Mouse (Mus musculus): Measurements from ENCODE around the gene Nol9. TPM values are rescaled to one million over a fixed set of nuclear protein-coding genes. Genes with fewer than 3 reads are reported as not detected.

The Nol9 gene
- polyA plus RNA-seq, 1 experiment from 2014 or later, result 54.1 TPM

DNA sequence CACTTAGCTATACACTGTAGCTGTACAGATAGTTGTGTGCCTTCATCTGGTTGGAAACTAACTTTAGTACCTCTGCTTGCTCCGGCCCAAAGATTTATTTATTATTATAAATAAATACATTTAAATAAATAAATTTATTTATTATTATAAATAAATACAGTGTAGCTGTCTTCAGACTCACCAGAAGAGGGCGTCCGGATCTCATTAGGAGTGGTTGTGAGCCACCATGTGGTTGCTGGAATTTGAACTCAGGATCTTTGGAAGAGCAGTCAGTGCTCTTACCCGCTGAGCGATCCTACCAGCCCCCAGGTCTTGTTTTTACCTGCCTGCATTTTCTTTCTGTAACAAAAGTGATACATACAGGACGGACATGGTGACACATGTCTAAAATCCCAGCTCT lies 33.0 kb upstream of the Nol9 start:
- H3K9me3 ChIP-seq (replicated peaks), result no peaks in the 10 kb centered on the region
- WGBS, result 77% methylated on average over 6 of the region's 6 CpGs
- H3K4me3 ChIP-seq, result no peak overlapping the region
- peaks cover 20% of the 10 kb centered on the region for H3K27me3 ChIP-seq (ENCODE audit: low read depth, poor library complexity, severe bottlenecking)
- H3K4me1 ChIP-seq, result peaks cover 42% of the 10 kb centered on the region
- DNase-seq (ENCODE audit: low spot score), result no peak
- no peaks in the 10 kb centered on the region for H3K36me3 ChIP-seq
- no peak overlapping the region for H3K27ac ChIP-seq

GRCm38 (mm10) chr4:152006812-152007211 lies 32.3 kb upstream of the Nol9 start:
- DNase-seq (ENCODE audit: low spot score), result no peak
- Histone ChIP-seq H3K27me3 (ENCODE audit: low read depth, poor library complexity, severe bottlenecking) (peaks cover 20% of the 10 kb centered on the region), H3K4me3 (no peak overlapping the region), H3K9me3 (replicated peaks) (no peaks in the 10 kb centered on the region), H3K36me3 (peaks cover 2% of the 10 kb centered on the region), H3K4me1 (peaks cover 49% of the 10 kb centered on the region), H3K27ac (no peak overlapping the region)
- WGBS, result 24% methylated on average over 3 of the region's 3 CpGs

- Histone ChIP-seq H3K4me1 (peaks cover 52% of the 10 kb centered on the region), H3K36me3 (peaks cover 10% of the 10 kb centered on the region), H3K4me3 (peak overlapping the region; percentile 93), H3K27me3 (ENCODE audit: low read depth, poor library complexity, severe bottlenecking) (peaks cover 20% of the 10 kb centered on the region), H3K9me3 (replicated peaks) (no peaks in the 10 kb centered on the region), H3K27ac (0 out of 2 replicates have a peak overlapping the region, but pooled peaks have one; percentile 25)
- DNase-seq (ENCODE audit: low spot score), result no peak
- WGBS, result 5% methylated on average over 8 of the region's 8 CpGs
These were observed 31.5 kb upstream of the Nol9 start for GRCm38 (mm10) chr4:152007481-152008147.

DNA sequence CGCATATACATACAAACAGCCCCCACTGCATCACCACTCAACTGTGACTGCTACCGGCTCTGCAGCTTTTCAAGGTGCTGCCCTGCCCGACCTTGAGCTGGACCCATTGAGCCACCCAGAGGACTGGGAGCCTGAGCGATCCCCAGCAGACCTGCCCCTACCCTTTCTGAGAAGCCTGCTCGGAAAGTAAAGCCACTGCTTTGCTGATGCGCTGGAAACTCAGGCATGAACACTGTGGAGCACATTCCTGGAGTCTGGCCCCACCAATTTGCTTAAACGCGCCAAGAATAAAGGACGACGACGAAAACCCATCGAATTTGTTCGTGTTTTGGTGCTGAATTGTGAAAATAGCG lies 31.0 kb upstream of the Nol9 start:
- 1% methylated on average over 14 of the region's 14 CpGs for WGBS
- Histone ChIP-seq H3K27ac (peak overlapping the region; percentile 89), H3K4me1 (peaks cover 52% of the 10 kb centered on the region), H3K36me3 (peaks cover 16% of the 10 kb centered on the region), H3K9me3 (replicated peaks) (no peaks in the 10 kb centered on the region), H3K27me3 (ENCODE audit: low read depth, poor library complexity, severe bottlenecking) (peaks cover 20% of the 10 kb centered on the region), H3K4me3 (peak overlapping the region; percentile 93)
- DNase-seq (ENCODE audit: low spot score), result no peak

DNA sequence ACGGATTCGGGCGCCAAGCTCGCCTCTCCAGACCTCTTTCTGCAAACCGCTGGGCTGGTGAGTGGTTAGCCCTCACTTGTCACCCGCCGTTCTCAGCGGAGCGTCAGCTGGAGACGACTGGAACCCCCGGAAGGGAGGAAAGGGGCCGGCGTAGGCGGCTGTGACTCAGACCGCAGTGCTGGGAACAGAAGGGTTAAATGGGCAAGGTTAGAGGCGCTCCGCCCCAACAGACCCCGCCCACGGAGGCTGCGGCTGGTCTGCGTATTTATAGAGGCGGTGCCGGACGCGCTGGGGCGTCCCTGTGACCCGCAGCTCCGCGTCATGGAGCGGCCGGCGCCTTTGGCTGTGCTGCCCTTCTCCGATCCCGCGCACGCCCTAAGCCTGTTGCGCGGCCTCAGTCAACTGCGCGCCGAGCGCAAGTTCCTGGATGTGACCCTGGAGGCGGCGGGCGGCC lies 30.5 kb upstream of the Nol9 start, which contains the start of gene Klhl21:
Klhl21 (plus strand) TSS at position 182 of the 454 bp plus-strand sequence.
- Histone ChIP-seq H3K4me3 (peak within 1 kb of the TSS; percentile 93), H3K4me1 (peaks cover 52% of the 10 kb centered on the region), H3K27ac (peak within 1 kb of the TSS; percentile 89), H3K27me3 (ENCODE audit: low read depth, poor library complexity, severe bottlenecking) (peaks cover 20% of the 10 kb centered on the region), H3K9me3 (replicated peaks) (no peaks in the 10 kb centered on the region), H3K36me3 (peaks cover 21% of the 10 kb centered on the region)
- DNase-seq (ENCODE audit: low spot score), result peak; percentile 94
- WGBS, result under 1% methylated on average over 44 of the region's 45 CpGs

DNA sequence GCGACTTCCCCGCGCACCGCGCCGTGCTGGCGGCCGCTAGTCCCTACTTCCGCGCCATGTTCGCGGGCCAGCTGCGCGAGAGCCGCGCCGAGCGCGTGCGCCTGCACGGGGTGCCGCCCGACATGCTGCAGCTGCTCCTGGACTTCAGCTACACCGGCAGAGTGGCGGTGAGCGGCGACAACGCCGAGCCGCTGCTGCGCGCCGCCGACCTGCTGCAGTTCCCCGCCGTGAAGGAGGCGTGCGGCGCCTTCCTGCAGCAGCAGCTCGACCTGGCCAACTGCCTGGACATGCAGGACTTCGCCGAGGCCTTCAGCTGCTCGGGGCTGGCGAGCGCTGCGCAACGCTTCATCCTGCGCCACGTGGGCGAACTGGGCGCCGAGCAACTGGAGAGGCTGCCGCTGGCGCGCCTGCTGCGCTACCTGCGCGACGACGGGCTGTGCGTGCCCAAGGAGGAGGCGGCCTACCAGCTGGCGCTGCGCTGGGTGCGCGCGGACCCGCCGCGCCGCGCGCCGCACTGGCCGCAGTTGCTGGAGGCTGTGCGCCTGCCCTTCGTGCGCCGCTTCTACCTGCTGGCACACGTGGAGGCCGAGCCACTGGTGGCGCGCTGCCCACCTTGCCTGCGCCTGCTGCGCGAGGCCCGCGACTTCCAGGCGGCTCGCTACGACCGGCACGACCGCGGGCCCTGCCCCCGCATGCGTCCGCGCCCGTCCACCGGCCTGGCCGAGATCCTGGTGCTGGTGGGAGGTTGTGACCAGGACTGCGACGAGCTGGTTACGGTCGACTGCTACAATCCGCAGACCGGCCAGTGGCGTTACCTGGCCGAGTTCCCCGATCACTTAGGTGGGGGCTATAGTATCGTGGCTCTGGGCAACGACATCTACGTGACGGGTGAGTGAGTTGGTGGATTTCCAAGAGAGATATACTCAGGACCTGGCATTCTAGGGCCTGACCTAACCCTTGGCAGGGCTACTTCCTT lies 29.8 kb upstream of the Nol9 start:
- under 1% methylated on average over 115 of the region's 115 CpGs for WGBS
- peaks cover 20% of the 10 kb centered on the region for H3K27me3 ChIP-seq (ENCODE audit: low read depth, poor library complexity, severe bottlenecking)
- H3K4me1 ChIP-seq, result peaks cover 52% of the 10 kb centered on the region
- peak; percentile 73 for DNase-seq (ENCODE audit: low spot score)
- H3K36me3 ChIP-seq, result peaks cover 28% of the 10 kb centered on the region
- H3K4me3 ChIP-seq, result peak overlapping the region; percentile 93
- no peaks in the 10 kb centered on the region for H3K9me3 ChIP-seq (replicated peaks)
- H3K27ac ChIP-seq, result peak overlapping the region; percentile 89

DNA sequence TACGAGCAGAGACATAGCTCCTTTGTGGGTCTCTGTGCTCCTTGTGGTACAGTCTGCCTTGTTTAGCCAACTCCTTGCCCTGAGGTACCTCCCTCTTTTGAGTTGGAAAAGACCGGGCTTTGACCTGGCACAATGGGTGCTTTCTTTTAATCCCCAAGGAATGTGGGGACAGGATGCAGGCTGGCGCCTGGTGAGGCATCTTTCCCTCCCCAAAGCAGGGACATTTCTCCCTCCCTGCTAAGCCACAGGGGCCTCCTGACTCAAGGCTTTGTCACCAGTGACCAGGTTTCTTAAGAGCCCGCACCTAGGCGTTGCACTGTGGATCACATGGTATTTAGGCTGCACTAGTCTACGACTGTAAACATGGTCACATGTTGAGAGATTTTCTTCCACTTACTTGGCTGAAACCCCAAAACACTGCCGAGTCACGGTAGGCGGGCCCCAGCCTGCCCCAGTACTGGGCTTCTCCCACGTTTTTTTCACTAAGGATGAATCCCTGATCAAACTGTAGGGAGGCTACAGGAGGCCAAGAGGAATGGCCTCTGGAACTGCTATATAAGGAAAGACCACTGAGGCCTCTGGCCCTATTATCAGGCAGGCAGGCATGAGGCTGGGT lies 28.9 kb upstream of the Nol9 start:
- H3K36me3 ChIP-seq, result peaks cover 36% of the 10 kb centered on the region
- H3K9me3 ChIP-seq (replicated peaks), result no peaks in the 10 kb centered on the region
- peak overlapping the region; percentile 93 for H3K4me3 ChIP-seq
- peaks cover 52% of the 10 kb centered on the region for H3K4me1 ChIP-seq
- no peak for DNase-seq (ENCODE audit: low spot score)
- H3K27ac ChIP-seq, result peak overlapping the region; percentile 89
- WGBS, result 2% methylated on average over 10 of the region's 10 CpGs
- peaks cover 20% of the 10 kb centered on the region for H3K27me3 ChIP-seq (ENCODE audit: low read depth, poor library complexity, severe bottlenecking)

GRCm38 (mm10) chr4:152010707-152011134 lies 28.4 kb upstream of the Nol9 start:
- H3K27ac ChIP-seq, result 0 out of 2 replicates have a peak overlapping the region, but pooled peaks have one; percentile 89
- H3K27me3 ChIP-seq (ENCODE audit: low read depth, poor library complexity, severe bottlenecking), result peaks cover 20% of the 10 kb centered on the region
- no peak for DNase-seq (ENCODE audit: low spot score)
- peaks cover 52% of the 10 kb centered on the region for H3K4me1 ChIP-seq
- no peaks in the 10 kb centered on the region for H3K9me3 ChIP-seq (replicated peaks)
- H3K4me3 ChIP-seq, result peak overlapping the region; percentile 93
- WGBS, result 17% methylated on average over 13 of the region's 13 CpGs
- peaks cover 41% of the 10 kb centered on the region for H3K36me3 ChIP-seq

GRCm38 (mm10) chr4:152011171-152011760 lies 27.9 kb upstream of the Nol9 start:
- H3K27me3 ChIP-seq (ENCODE audit: low read depth, poor library complexity, severe bottlenecking), result peaks cover 20% of the 10 kb centered on the region
- no peaks in the 10 kb centered on the region for H3K9me3 ChIP-seq (replicated peaks)
- H3K27ac ChIP-seq, result no peak overlapping the region
- no peak for DNase-seq (ENCODE audit: low spot score)
- WGBS, result 87% methylated on average over 8 of the region's 8 CpGs
- peak overlapping the region; percentile 93 for H3K4me3 ChIP-seq
- peaks cover 52% of the 10 kb centered on the region for H3K4me1 ChIP-seq
- H3K36me3 ChIP-seq, result peaks cover 47% of the 10 kb centered on the region

GRCm38 (mm10) chr4:152012109-152012508 lies 27.0 kb upstream of the Nol9 start:
- Histone ChIP-seq H3K4me1 (peaks cover 50% of the 10 kb centered on the region), H3K4me3 (no peak overlapping the region), H3K36me3 (peaks cover 55% of the 10 kb centered on the region), H3K9me3 (replicated peaks) (no peaks in the 10 kb centered on the region), H3K27me3 (ENCODE audit: low read depth, poor library complexity, severe bottlenecking) (peaks cover 12% of the 10 kb centered on the region), H3K27ac (no peak overlapping the region)
- WGBS, result 95% methylated on average over 16 of the region's 16 CpGs
- DNase-seq (ENCODE audit: low spot score), result no peak

- Histone ChIP-seq H3K4me3 (no peak overlapping the region), H3K27ac (no peak overlapping the region), H3K9me3 (replicated peaks) (no peaks in the 10 kb centered on the region), H3K36me3 (peaks cover 67% of the 10 kb centered on the region), H3K27me3 (ENCODE audit: low read depth, poor library complexity, severe bottlenecking) (peaks cover under 1% of the 10 kb centered on the region; the same call in 1 of the 2 replicates), H3K4me1 (peaks cover 39% of the 10 kb centered on the region)
- no peak for DNase-seq (ENCODE audit: low spot score)
- 88% methylated on average over 12 of the region's 12 CpGs for WGBS
These were observed 25.9 kb upstream of the Nol9 start for GRCm38 (mm10) chr4:152013036-152013813.

DNA sequence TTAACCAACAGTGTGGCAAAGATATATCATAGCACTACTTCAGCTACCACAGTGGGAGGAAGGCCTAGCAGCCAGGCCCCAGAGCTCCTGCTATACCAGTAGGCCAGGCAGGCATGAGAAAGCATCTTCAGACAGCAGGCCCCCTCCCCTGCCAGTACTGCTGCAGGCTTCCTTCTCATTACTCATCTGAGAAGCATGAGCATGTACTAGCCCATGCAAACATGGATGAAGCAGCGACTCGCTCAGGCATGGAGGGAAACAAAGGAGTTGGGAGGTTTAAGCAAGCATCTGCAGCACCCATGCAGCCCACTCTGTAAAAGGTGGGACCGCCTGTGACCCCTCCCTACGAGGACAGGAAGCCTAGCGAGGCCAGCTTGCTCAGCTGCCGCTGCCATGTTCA lies 20.0 kb upstream of the Nol9 start:
- Histone ChIP-seq H3K4me3 (no peak overlapping the region), H3K4me1 (peaks cover under 1% of the 10 kb centered on the region), H3K27me3 (ENCODE audit: low read depth, poor library complexity, severe bottlenecking) (no peaks in the 10 kb centered on the region), H3K27ac (no peak overlapping the region), H3K36me3 (peaks cover 99% of the 10 kb centered on the region), H3K9me3 (replicated peaks) (no peaks in the 10 kb centered on the region)
- no peak for DNase-seq (ENCODE audit: low spot score)
- WGBS, result 92% methylated on average over 6 of the region's 6 CpGs

All from limb, embryonic 10.5 days (tissue).